Mouse (Mus musculus) heart, postnatal 0 days (tissue): ENCODE data around the gene Plekhh1. TPM values are rescaled to one million over a fixed set of nuclear protein-coding genes. Genes with fewer than 3 reads are reported as not detected.

ENCODE experiments used
- ATAC-seq: fragments of 200-750 bp; cut with Nextera tagmentation; 2 replicates; pipeline ENCODE4 v1.8.0; 2017; ENCODE audit warnings: low read depth, moderate number of reproducible peaks, moderate library complexity; ENCODE audit not compliant: insufficient read depth
- DNase-seq: peaks from one replicate; pipeline ENCODE4 v3.0.0-alpha.2; 2016; ENCODE audit warnings: low spot score
- H3K27ac ChIP-seq: fragments of 300-500 bp; sonication (generic); 2 replicates; pipeline ENCODE4 v1.5.1; 2014; ENCODE audit warnings: low read depth, mild to moderate bottlenecking
- H3K27me3 ChIP-seq: fragments of 300-500 bp; sonication (generic); 2 replicates; pipeline ENCODE4 v1.6.1; 2014; ENCODE audit warnings: low read length, mixed read lengths; ENCODE audit not compliant: control insufficient read depth, insufficient read depth
- H3K36me3 ChIP-seq: fragments of 300-500 bp; sonication (generic); replicated peaks from 2 replicates; pipeline ENCODE4 v1.6.1; 2014; ENCODE audit warnings: low read length, mixed read lengths; ENCODE audit not compliant: control insufficient read depth, insufficient read depth
- H3K4me1 ChIP-seq: fragments of 300-500 bp; sonication (generic); 2 replicates; pipeline ENCODE4 v1.6.1; 2014; ENCODE audit warnings: antibody characterized with exemption; ENCODE audit not compliant: control insufficient read depth, insufficient read depth
- H3K4me2 ChIP-seq: fragments of 300-500 bp; sonication (generic); 2 replicates; pipeline ENCODE4 v1.6.1; 2014; ENCODE audit warnings: low read depth, mild to moderate bottlenecking, low read length, moderate library complexity
- H3K4me3 ChIP-seq: fragments of 300-500 bp; sonication (generic); 2 replicates; pipeline ENCODE4 v1.5.1; 2014; ENCODE audit warnings: low read depth, low read length
- H3K9ac ChIP-seq: fragments of 300-500 bp; sonication (generic); replicated peaks from 2 replicates; pipeline ENCODE4 v1.6.1; 2014; ENCODE audit warnings: low read depth, low read length, mixed read lengths
- H3K9me3 ChIP-seq: fragments of 300-500 bp; sonication (generic); replicated peaks from 2 replicates; pipeline ENCODE4 v1.6.1; 2016; ENCODE audit warnings: low read length; ENCODE audit not compliant: control insufficient read depth
- CTCF ChIP-seq: IDR thresholded peaks from 2 replicates; pipeline ENCODE4 v1.5.1; 2016; ENCODE audit warnings: antibody characterized with exemption, control low read depth, low read depth
- EP300 ChIP-seq: IDR thresholded peaks from 2 replicates; pipeline ENCODE4 v1.6.1; 2016; ENCODE audit warnings: antibody characterized with exemption, low read depth
- whole genome bisulfite sequencing: fragments of 180-500 bp; shearing (Covaris S2); extraction: QIAGEN DNeasy Blood & Tissue Kit; methylation state at CpG from one replicate; pipeline ENCODE4 v1.1.7; 2014; 5-methylcytosine and 5-hydroxymethylcytosine counted together
- polyA plus RNA-seq: library from polyadenylated mRNA; unstranded; fragments of >200 nt; fragmentation: Nextera tagmentation; extraction: Ambion mirVana; gene quantifications from 2 replicates; pipeline ENCODE4 v1.2.1, GENCODE M21; 2015
- total RNA-seq: library from RNA; depleted of rRNA; stranded (reverse); fragments of >200 nt; gene quantifications from 2 replicates; pipeline ENCODE4 v1.2.3, GENCODE M21; 2014; ENCODE audit warnings: low replicate concordance

Gene Plekhh1
- total and polyA plus RNA-seq, 2 experiments from 2014 or later = 4.0 to 15.0 TPM

GRCm38 (mm10) chr12:78983296-78984034, 45.5 kb upstream of the Plekhh1 start:
- Histone ChIP-seq H3K27me3 (no peaks in the 10 kb centered on the region), H3K36me3 (no peaks in the 10 kb centered on the region), H3K4me3 (no peak overlapping the region), H3K4me2 (no peak overlapping the region), H3K27ac (no peak overlapping the region), H3K4me1 (peaks cover 11% of the 10 kb centered on the region), H3K9me3 (no peaks in the 10 kb centered on the region), H3K9ac (no peak overlapping the region)
- TF ChIP-seq EP300 (no peak), CTCF (no peak)
- ATAC-seq (no peak), DNase-seq (no peak)
- WGBS = 36% methylated on average over 9 of the region's 9 CpGs

GRCm38 (mm10) chr12:78984035-78984432, 44.9 kb upstream of the Plekhh1 start:
- H3K9ac ChIP-seq = no peak overlapping the region
- H3K36me3 ChIP-seq = no peaks in the 10 kb centered on the region
- ATAC-seq = peak; percentile 70; the same call in 1 of the 2 replicates
- WGBS = 11% methylated on average over 3 of the region's 3 CpGs
- H3K4me3 ChIP-seq = no peak overlapping the region
- H3K4me1 ChIP-seq = peaks cover 11% of the 10 kb centered on the region
- no peaks in the 10 kb centered on the region for H3K9me3 ChIP-seq
- TF ChIP-seq CTCF (no peak), EP300 (no peak)
- H3K27me3 ChIP-seq = no peaks in the 10 kb centered on the region
- peak; percentile 62 for DNase-seq
- H3K4me2 ChIP-seq = no peak overlapping the region
- no peak overlapping the region for H3K27ac ChIP-seq

- H3K27ac ChIP-seq = no peak overlapping the region
- peaks cover 11% of the 10 kb centered on the region for H3K4me1 ChIP-seq
- H3K36me3 ChIP-seq = no peaks in the 10 kb centered on the region
- 57% methylated on average over 9 of the region's 9 CpGs for WGBS
- H3K9ac ChIP-seq = no peak overlapping the region
- DNase-seq (no peak), ATAC-seq (no peak)
- TF ChIP-seq EP300 (no peak), CTCF (peak; percentile 22; the same call in 1 of the 2 replicates)
- no peak overlapping the region for H3K4me3 ChIP-seq
- no peaks in the 10 kb centered on the region for H3K9me3 ChIP-seq
- no peaks in the 10 kb centered on the region for H3K27me3 ChIP-seq
- H3K4me2 ChIP-seq = no peak overlapping the region
Measured at GRCm38 (mm10) chr12:78987581-78988081, 41.3 kb upstream of the Plekhh1 start.

GRCm38 (mm10) chr12:78996271-78996670, 32.7 kb upstream of the Plekhh1 start:
- no peak overlapping the region for H3K4me3 ChIP-seq

GRCm38 (mm10) chr12:78996711-78997110, 32.3 kb upstream of the Plekhh1 start:
- ATAC-seq = no peak
- H3K27ac ChIP-seq = no peak overlapping the region
- TF ChIP-seq CTCF (no peak), EP300 (no peak)
- H3K4me3 ChIP-seq = no peak overlapping the region
- H3K36me3 ChIP-seq = no peaks in the 10 kb centered on the region
- H3K9ac ChIP-seq = no peak overlapping the region
- H3K27me3 ChIP-seq = 0 out of 2 replicates have a peak, but pooled peaks cover 5% of the 10 kb centered on the region
- H3K4me1 ChIP-seq = no peaks in the 10 kb centered on the region
- no peaks in the 10 kb centered on the region for H3K9me3 ChIP-seq
- 38% methylated on average over 6 of the region's 7 CpGs for WGBS
- no peak overlapping the region for H3K4me2 ChIP-seq
- DNase-seq = no peak

More at GRCm38 (mm10) chr12:78996271-78996670, 32.7 kb upstream of the Plekhh1 start:
- ATAC-seq (no peak), DNase-seq (no peak)
- WGBS = 78% methylated on average over 4 of the region's 4 CpGs
- Histone ChIP-seq H3K4me1 (no peaks in the 10 kb centered on the region), H3K27ac (no peak overlapping the region), H3K4me2 (no peak overlapping the region), H3K27me3 (0 out of 2 replicates have a peak, but pooled peaks cover 5% of the 10 kb centered on the region), H3K36me3 (no peaks in the 10 kb centered on the region), H3K9ac (no peak overlapping the region), H3K9me3 (no peaks in the 10 kb centered on the region)
- TF ChIP-seq EP300 = no peak
